In genomic region chr8:85299434-85300077, GRCm38 (mm10) we compare ENCODE assay signal across 8 mouse cellular contexts. TPM values are rescaled to one million over a fixed set of nuclear protein-coding genes. Genes with fewer than 3 reads are reported as not detected.
DNase-seq lines count a peak whose midpoint lies in the region; ATAC-seq lines count a peak whose summit lies in the region.

Orc6 (plus strand) TSS chr8:85299632.
Vps35 (minus strand) TSS chr8:85299802.

- ATAC-seq in inflammation-experienced regulatory T-cells, adult 6 months = peak; percentile 94
- ATAC-seq in megakaryocyte-erythroid progenitor cell, adult 5-6 weeks (replicated peaks; ENCODE audit: low FRiP score, low TSS enrichment, poor library complexity, severe bottlenecking) = peak; percentile 94

- DNase-seq in adrenal gland, adult (ENCODE audit: inconsistent age in 2 of 2, low spot score in 1 of 2) = peak; percentile 96 to 99
- DNase-seq in embryo, embryonic 10.5 days (ENCODE audit: low spot score) = peak; percentile 99
- peak; percentile 97 for DNase-seq in gastrocnemius, postnatal 14 days
- DNase-seq in left cerebral cortex, postnatal 10 days (ENCODE audit: extremely low spot score in 1 of 2, low spot score in 2 of 2) = peak; percentile 96 to 98
- peak; percentile 94 for DNase-seq in right cerebral cortex, postnatal 25 days
- DNase-seq in urinary bladder, postnatal 4 days (ENCODE audit: low spot score in 2 of 2) = peak; percentile 92 to 96

- intact Hi-C loops in gastrocnemius, postnatal 14 days (cut with DNase I; ENCODE audit: low total_unique reads) = no loop called here
- intact Hi-C loops in left cerebral cortex, postnatal 10 days (cut with DNase I) = loop anchor here (10.0 kb wide), 1 partner anchor 245 kb away; no protein-coding TSS in a partner anchor

RNA-seq across cellular contexts. Expression of gene Orc6, which starts in this region (rescaled TPM):
- 1 to 10 TPM; 7.2 to 9.5 TPM for total RNA-seq in gastrocnemius, postnatal 14 days (2021)
- 100 to 1,000 TPM in 1 of 3 experiments, 10 to 100 TPM in 2; 36.0 to 103 (median 39.3) TPM for polyA plus RNA-seq in inflammation-experienced regulatory T-cells, adult 6 months (2017; shearing (Covaris generic))
- 10 to 100 TPM; 43.7 to 45.1 TPM for total RNA-seq in left cerebral cortex, postnatal 10 days (2021)
- total RNA-seq in megakaryocyte-erythroid progenitor cell, adult 5-6 weeks (2014; fragmentation: Nextera tagmentation) = 137 and 173 TPM in 2 replicates
- 123 and 134 TPM in 2 replicates for total RNA-seq in megakaryocyte-erythroid progenitor cell, adult 5-6 weeks (2017)

RNA-seq across cellular contexts. Expression of gene Vps35, which starts in this region (rescaled TPM):
- 10 to 100 TPM; 51.5 to 52.4 TPM for total RNA-seq in gastrocnemius, postnatal 14 days (2021)
- 100 to 1,000 TPM in 2 of 3 experiments, 10 to 100 TPM in 1; 96.6 to 143 (median 113) TPM for polyA plus RNA-seq in inflammation-experienced regulatory T-cells, adult 6 months (2017; shearing (Covaris generic))
- 100 to 1,000 TPM; 151 to 156 TPM for total RNA-seq in left cerebral cortex, postnatal 10 days (2021)
- 95.7 and 104 TPM in 2 replicates for total RNA-seq in megakaryocyte-erythroid progenitor cell, adult 5-6 weeks (2014; fragmentation: Nextera tagmentation)
- 156 and 158 TPM in 2 replicates for total RNA-seq in megakaryocyte-erythroid progenitor cell, adult 5-6 weeks (2017)

Comparison
In these comparisons a context has a peak if more than half of its experiments do, and no peak if none do; other contexts are left out.
1. Peak in every context shown above with its lines: DNase-seq and ATAC-seq.
2. RNA of gene Orc6 (total RNA-seq): 123 to 173 TPM in megakaryocyte-erythroid progenitor cell, adult 5-6 weeks and 43.7 to 45.1 TPM in left cerebral cortex, postnatal 10 days; 7.2 to 9.5 TPM in gastrocnemius, postnatal 14 days; every median in the first group is over 4 times any median in the second.